Mouse (Mus musculus) stomach, postnatal 0 days (tissue): ENCODE measurements around the gene Nprl3.

Source experiments
- CTCF ChIP-seq: IDR thresholded peaks from 2 replicates; pipeline ENCODE4 v1.5.1; 2016; ENCODE audit warnings: antibody characterized with exemption, low read depth, mild to moderate bottlenecking, moderate library complexity
- EP300 ChIP-seq: optimal IDR thresholded peaks from 2 replicates; pipeline ENCODE3; 2016; ENCODE audit warnings: antibody characterized with exemption

DNA sequence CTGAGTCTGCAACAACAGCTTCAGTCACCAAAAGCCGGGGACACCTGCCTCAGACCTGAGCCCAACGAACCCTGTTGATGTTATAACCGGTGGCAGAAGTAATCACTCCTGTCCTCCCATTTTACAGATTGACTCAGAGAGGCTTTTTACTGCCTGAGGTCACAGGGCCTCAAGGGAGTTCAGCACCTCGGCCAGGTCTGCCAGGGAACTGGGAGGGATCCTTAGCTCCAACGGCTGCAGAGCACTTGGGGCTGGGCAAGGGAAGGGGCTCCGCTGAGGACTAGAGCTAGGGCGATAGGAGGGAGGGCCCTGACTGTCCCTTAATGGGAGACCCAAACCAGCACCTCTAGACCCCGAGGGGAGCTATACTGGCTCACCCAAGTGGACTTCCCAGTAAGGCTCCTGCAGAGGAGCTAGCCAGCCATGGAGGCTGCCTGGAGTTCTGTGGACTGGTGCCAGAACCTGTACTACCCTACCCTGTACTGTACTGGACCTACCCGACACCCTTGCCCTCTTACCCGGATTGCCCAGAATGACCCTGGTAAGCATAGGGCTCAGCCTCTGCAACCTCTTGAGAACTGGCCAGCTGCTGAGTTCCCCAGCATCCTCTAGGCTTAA, 46.8 kb downstream of the Nprl3 start:
- TF ChIP-seq CTCF (no peak), EP300 (no peak)
